Mouse (Mus musculus) neural tube, embryonic 14.5 days (tissue): ENCODE data around the gene Rnf186. TPM values are rescaled to one million over a fixed set of nuclear protein-coding genes. Genes with fewer than 3 reads are reported as not detected.

Experiments used
- ATAC-seq: fragments of 200-750 bp; cut with Nextera tagmentation; 2 replicates; pipeline ENCODE4 v1.8.0; 2017; ENCODE audit warnings: low read depth, mild to moderate bottlenecking, moderate TSS enrichment, moderate library complexity
- H3K27ac ChIP-seq: fragments of 300-500 bp; sonication (generic); 2 replicates; pipeline ENCODE4 v1.5.1; 2014; ENCODE audit warnings: low read depth, mild to moderate bottlenecking, control low read depth, low read length, moderate library complexity, mixed read lengths
- H3K27me3 ChIP-seq: fragments of 300-500 bp; sonication (generic); 2 replicates; pipeline ENCODE4 v1.6.1; 2014; ENCODE audit warnings: low read length; ENCODE audit not compliant: control insufficient read depth, insufficient read depth
- H3K36me3 ChIP-seq: fragments of 300-500 bp; sonication (generic); 2 replicates; pipeline ENCODE4 v1.6.1; 2014; ENCODE audit warnings: low read length, mixed read lengths; ENCODE audit not compliant: control insufficient read depth, insufficient read depth
- H3K4me1 ChIP-seq: fragments of 300-500 bp; sonication (generic); 2 replicates; pipeline ENCODE4 v1.6.1; 2014; ENCODE audit warnings: low read length; ENCODE audit not compliant: control insufficient read depth, insufficient read depth
- H3K4me2 ChIP-seq: fragments of 300-500 bp; sonication (generic); 2 replicates; pipeline ENCODE4 v1.6.1; 2014; ENCODE audit warnings: mild to moderate bottlenecking, low read depth, low read length, control low read depth
- H3K4me3 ChIP-seq: fragments of 300-500 bp; sonication (generic); 2 replicates; pipeline ENCODE4 v1.5.1; 2014; ENCODE audit warnings: low read depth, low read length, control low read depth, mixed read lengths
- H3K9ac ChIP-seq: fragments of 300-500 bp; sonication (generic); replicated peaks from 2 replicates; pipeline ENCODE4 v1.6.1; 2014; ENCODE audit warnings: low read depth, mild to moderate bottlenecking, control low read depth, low read length, mixed read lengths
- H3K9me3 ChIP-seq: fragments of 300-500 bp; sonication (generic); 2 replicates; pipeline ENCODE4 v1.6.1; 2016; ENCODE audit warnings: low read length; ENCODE audit not compliant: control insufficient read depth
- WGBS: fragments of 180-500 bp; shearing (Covaris S2); extraction: QIAGEN DNeasy Blood & Tissue Kit; methylation state at CpG from one replicate; pipeline ENCODE4 v1.1.7; 2014; 5-methylcytosine and 5-hydroxymethylcytosine counted together
- polyA plus RNA-seq: library from polyadenylated mRNA; unstranded; fragments of >200 nt; fragmentation: Nextera tagmentation; extraction: Ambion mirVana; gene quantifications from 2 replicates; pipeline ENCODE4 v1.2.1, GENCODE M21; 2014

The Rnf186 gene
- polyA plus RNA-seq, 1 experiment from 2014 or later: not detected

GRCm38 (mm10) chr4:138997121-138997520 is 30.2 kb downstream of the Rnf186 start:
- ATAC-seq: no peak
- Histone ChIP-seq H3K9me3 (no peaks in the 10 kb centered on the region), H3K4me2 (no peak overlapping the region), H3K27ac (no peak overlapping the region), H3K36me3 (no peaks in the 10 kb centered on the region), H3K9ac (no peak overlapping the region), H3K27me3 (no peaks in the 10 kb centered on the region), H3K4me1 (no peaks in the 10 kb centered on the region), H3K4me3 (no peak overlapping the region)
- 83% methylated on average over 4 of the region's 4 CpGs for WGBS

- no peak overlapping the region for H3K9ac ChIP-seq
- no peak overlapping the region for H3K4me2 ChIP-seq
- H3K27ac ChIP-seq: no peak overlapping the region
- no peaks in the 10 kb centered on the region for H3K36me3 ChIP-seq
- no peak for ATAC-seq
- H3K4me1 ChIP-seq: no peaks in the 10 kb centered on the region
- no peaks in the 10 kb centered on the region for H3K27me3 ChIP-seq
- 88% methylated on average over 11 of the region's 11 CpGs for WGBS
- H3K9me3 ChIP-seq: no peaks in the 10 kb centered on the region
- no peak overlapping the region for H3K4me3 ChIP-seq
Observed at GRCm38 (mm10) chr4:138998611-138999010, 31.7 kb downstream of the Rnf186 start.

GRCm38 (mm10) chr4:139001026-139001425 is 34.1 kb downstream of the Rnf186 start:
- H3K36me3 ChIP-seq: no peaks in the 10 kb centered on the region
- H3K4me3 ChIP-seq: no peak overlapping the region
- H3K27me3 ChIP-seq: no peaks in the 10 kb centered on the region
- no peaks in the 10 kb centered on the region for H3K9me3 ChIP-seq
- no peak overlapping the region for H3K27ac ChIP-seq
- H3K4me2 ChIP-seq: no peak overlapping the region
- H3K9ac ChIP-seq: no peak overlapping the region
- 59% methylated on average over 2 of the region's 2 CpGs for WGBS
- no peak for ATAC-seq
- 0 out of 2 replicates have a peak, but pooled peaks cover 7% of the 10 kb centered on the region for H3K4me1 ChIP-seq

GRCm38 (mm10) chr4:139001433-139001832 is 34.5 kb downstream of the Rnf186 start:
- H3K4me3 ChIP-seq: no peak overlapping the region
- 38% methylated on average over 6 of the region's 6 CpGs for WGBS
- no peak for ATAC-seq
- H3K9me3 ChIP-seq: no peaks in the 10 kb centered on the region
- 0 out of 2 replicates have a peak, but pooled peaks cover 7% of the 10 kb centered on the region for H3K4me1 ChIP-seq
- no peak overlapping the region for H3K27ac ChIP-seq
- H3K27me3 ChIP-seq: no peaks in the 10 kb centered on the region
- H3K4me2 ChIP-seq: no peak overlapping the region
- no peaks in the 10 kb centered on the region for H3K36me3 ChIP-seq
- H3K9ac ChIP-seq: no peak overlapping the region

- H3K9me3 ChIP-seq: no peaks in the 10 kb centered on the region
- H3K4me3 ChIP-seq: no peak overlapping the region
- H3K9ac ChIP-seq: no peak overlapping the region
- 0 out of 2 replicates have a peak, but pooled peaks cover 7% of the 10 kb centered on the region for H3K4me1 ChIP-seq
- H3K27ac ChIP-seq: no peak overlapping the region
- ATAC-seq: no peak
- no peaks in the 10 kb centered on the region for H3K36me3 ChIP-seq
- no peaks in the 10 kb centered on the region for H3K27me3 ChIP-seq
- WGBS: 78% methylated on average over 8 of the region's 8 CpGs
- H3K4me2 ChIP-seq: no peak overlapping the region
Observed at GRCm38 (mm10) chr4:139004067-139004466, 37.2 kb downstream of the Rnf186 start.

GRCm38 (mm10) chr4:139005214-139005613 is 38.3 kb downstream of the Rnf186 start:
- Histone ChIP-seq H3K27ac (no peak overlapping the region), H3K9ac (no peak overlapping the region), H3K36me3 (no peaks in the 10 kb centered on the region), H3K4me1 (0 out of 2 replicates have a peak, but pooled peaks cover 7% of the 10 kb centered on the region), H3K9me3 (no peaks in the 10 kb centered on the region), H3K4me3 (no peak overlapping the region), H3K27me3 (no peaks in the 10 kb centered on the region), H3K4me2 (no peak overlapping the region)
- peak; percentile 58; the same call in 1 of the 2 replicates for ATAC-seq
- WGBS: 30% methylated on average over 6 of the region's 6 CpGs

GRCm38 (mm10) chr4:139007353-139007752 is 40.4 kb downstream of the Rnf186 start:
- Histone ChIP-seq H3K4me1 (0 out of 2 replicates have a peak, but pooled peaks cover 7% of the 10 kb centered on the region), H3K9me3 (no peaks in the 10 kb centered on the region), H3K4me3 (no peak overlapping the region), H3K27ac (no peak overlapping the region), H3K9ac (no peak overlapping the region), H3K4me2 (no peak overlapping the region), H3K36me3 (no peaks in the 10 kb centered on the region), H3K27me3 (no peaks in the 10 kb centered on the region)
- WGBS: 71% methylated on average over 3 of the region's 3 CpGs
- ATAC-seq: no peak

GRCm38 (mm10) chr4:139007981-139008536 is 41.1 kb downstream of the Rnf186 start:
- Histone ChIP-seq H3K4me2 (no peak overlapping the region), H3K9me3 (no peaks in the 10 kb centered on the region), H3K4me3 (no peak overlapping the region), H3K27ac (no peak overlapping the region), H3K9ac (no peak overlapping the region), H3K36me3 (no peaks in the 10 kb centered on the region), H3K4me1 (0 out of 2 replicates have a peak, but pooled peaks cover 7% of the 10 kb centered on the region), H3K27me3 (no peaks in the 10 kb centered on the region)
- WGBS: 38% methylated on average over 6 of the region's 6 CpGs
- no peak for ATAC-seq

- 86% methylated on average over 13 of the region's 13 CpGs for WGBS
Observed at GRCm38 (mm10) chr4:139011201-139011702, 44.3 kb downstream of the Rnf186 start.

More at GRCm38 (mm10) chr4:139011201-139011702, 44.3 kb downstream of the Rnf186 start:
- H3K4me1 ChIP-seq: no peaks in the 10 kb centered on the region
- H3K4me3 ChIP-seq: no peak overlapping the region
- no peaks in the 10 kb centered on the region for H3K36me3 ChIP-seq
- no peaks in the 10 kb centered on the region for H3K9me3 ChIP-seq
- H3K4me2 ChIP-seq: no peak overlapping the region
- H3K27ac ChIP-seq: no peak overlapping the region
- H3K9ac ChIP-seq: no peak overlapping the region
- H3K27me3 ChIP-seq: no peaks in the 10 kb centered on the region
- ATAC-seq: no peak
